Mouse (Mus musculus) bone marrow, adult 2 months (tissue): Measurements from ENCODE around the gene Rgmb.

Experiments
- CTCF ChIP-seq: fragments of 200-500 bp; IDR thresholded peaks from 2 replicates; pipeline ENCODE4 v1.5.1; 2011; ENCODE audit warnings: low read length, control low read depth; ENCODE audit not compliant: control insufficient read depth, insufficient read depth
- POLR2A ChIP-seq: fragments of 200-500 bp; IDR thresholded peaks from 2 replicates; pipeline ENCODE4 v1.6.1; 2011; ENCODE audit warnings: low read depth, mild to moderate bottlenecking, control low read depth, low read length, borderline replicate concordance; ENCODE audit not compliant: control insufficient read depth

- no peak for TF ChIP-seq CTCF
- TF ChIP-seq POLR2A = no peak
These were observed 15.4 kb downstream of the Rgmb start for GRCm38 (mm10) chr17:15815312-15816018.
